ENCODE assay signal across 8 mouse cellular contexts in genomic region chr6:67036356-67036811, GRCm38 (mm10). TPM values are rescaled to one million over a fixed set of nuclear protein-coding genes. Genes with fewer than 3 reads are reported as not detected.
DNase-seq lines count a peak whose midpoint lies in the region; ATAC-seq and TF ChIP-seq lines count a peak whose summit lies in the region.

No protein-coding gene starts in this region.

- peak; percentile 77 for ATAC-seq in kidney, embryonic 14.5 days (ENCODE audit: low FRiP score, low TSS enrichment)
- peak; percentile 57 for ATAC-seq in limb, embryonic 15.5 days (ENCODE audit: insufficient number of reproducible peaks, low FRiP score, low TSS enrichment, low read depth)
- ATAC-seq in midbrain, postnatal 0 days (ENCODE audit: low FRiP score): peak; percentile 88

- H3K9me3 ChIP-seq in heart, embryonic 10.5 days: no peaks in the 10 kb centered on the region
- H3K9me3 ChIP-seq in kidney, embryonic 14.5 days (ENCODE audit: control insufficient read depth, low read length): no peaks in the 10 kb centered on the region
- no peaks in the 10 kb centered on the region for H3K9me3 ChIP-seq in limb, embryonic 15.5 days
- no peaks in the 10 kb centered on the region for H3K9me3 ChIP-seq in midbrain, postnatal 0 days (ENCODE audit: low read length)

- peaks cover 6% of the 10 kb centered on the region for H3K4me1 ChIP-seq in embryonic fibroblast, embryonic 13.5 days (ENCODE audit: control insufficient read depth, insufficient read depth, low read length)
- H3K4me1 ChIP-seq in heart, embryonic 10.5 days: peaks cover 9% of the 10 kb centered on the region; the same call in 1 of the 2 replicates
- H3K4me1 ChIP-seq in kidney, embryonic 14.5 days (ENCODE audit: control insufficient read depth, insufficient read depth, low read length): 0 out of 2 replicates have a peak, but pooled peaks cover 3% of the 10 kb centered on the region
- peaks cover 15% of the 10 kb centered on the region for H3K4me1 ChIP-seq in limb, embryonic 15.5 days
- peaks cover 5% of the 10 kb centered on the region; the same call in 1 of the 2 replicates for H3K4me1 ChIP-seq in midbrain, postnatal 0 days (ENCODE audit: insufficient read depth, low read length)

- peak overlapping the region; percentile 83 for H3ac ChIP-seq in C2C12 (ENCODE audit: control insufficient read depth, insufficient read length, low read depth)

- no peaks in the 10 kb centered on the region for H3K27me3 ChIP-seq in C2C12 (ENCODE audit: control insufficient read depth, insufficient read depth, insufficient read length)
- peaks cover 4% of the 10 kb centered on the region; the same call in 1 of the 2 replicates for H3K27me3 ChIP-seq in heart, embryonic 10.5 days (ENCODE audit: insufficient read depth, poor library complexity, severe bottlenecking)
- H3K27me3 ChIP-seq in kidney, embryonic 14.5 days (ENCODE audit: control insufficient read depth, insufficient read depth, low read length): no peaks in the 10 kb centered on the region
- no peaks in the 10 kb centered on the region for H3K27me3 ChIP-seq in limb, embryonic 15.5 days
- H3K27me3 ChIP-seq in midbrain, postnatal 0 days (ENCODE audit: insufficient read depth, low read length): no peaks in the 10 kb centered on the region

- H3K79me2 ChIP-seq in C2C12 (ENCODE audit: control insufficient read depth, insufficient read depth): peaks cover 15% of the 10 kb centered on the region

- H3K79me3 ChIP-seq in C2C12 (ENCODE audit: low read depth): no peaks in the 10 kb centered on the region

- under 1% methylated on average over 29 of the region's 29 CpGs for WGBS in heart, embryonic 10.5 days
- 0% methylated on average over 29 of the region's 29 CpGs for WGBS in kidney, embryonic 14.5 days
- under 1% methylated on average over 29 of the region's 29 CpGs for WGBS in limb, embryonic 15.5 days
- under 1% methylated on average over 29 of the region's 29 CpGs for WGBS in midbrain, postnatal 0 days

- H3K36me3 ChIP-seq in C2C12 (ENCODE audit: control insufficient read depth, insufficient read depth): no peaks in the 10 kb centered on the region
- no peaks in the 10 kb centered on the region for H3K36me3 ChIP-seq in heart, embryonic 10.5 days
- H3K36me3 ChIP-seq in kidney, embryonic 14.5 days (ENCODE audit: control insufficient read depth, insufficient read depth, low read length): no peaks in the 10 kb centered on the region
- H3K36me3 ChIP-seq in limb, embryonic 15.5 days: no peaks in the 10 kb centered on the region
- no peaks in the 10 kb centered on the region for H3K36me3 ChIP-seq in midbrain, postnatal 0 days (ENCODE audit: insufficient read depth, low read length)

- H3K27ac ChIP-seq in embryonic fibroblast, embryonic 13.5 days (ENCODE audit: insufficient read depth, low read length): peak overlapping the region; percentile 77
- H3K27ac ChIP-seq in heart, embryonic 10.5 days: peak overlapping the region; percentile 91
- H3K27ac ChIP-seq in kidney, embryonic 14.5 days (ENCODE audit: low read depth, low read length): peak overlapping the region; percentile 94
- peak overlapping the region; percentile 88 for H3K27ac ChIP-seq in limb, embryonic 15.5 days
- H3K27ac ChIP-seq in midbrain, postnatal 0 days (ENCODE audit: low read depth, low read length): peak overlapping the region; percentile 89

- peak overlapping the region; percentile 84 for H3K4me2 ChIP-seq in kidney, embryonic 14.5 days (replicated peaks; ENCODE audit: low read depth, low read length)
- H3K4me2 ChIP-seq in limb, embryonic 15.5 days: peak overlapping the region; percentile 86
- peak overlapping the region; percentile 72 for H3K4me2 ChIP-seq in midbrain, postnatal 0 days (ENCODE audit: low read depth, low read length, poor library complexity, severe bottlenecking)

- TF ChIP-seq CTCF in C2C12 (IDR thresholded peaks at IDR 0.05; ENCODE audit: control insufficient read depth, insufficient read depth, insufficient read length): peak; percentile 51
- peak; percentile 67 for TF ChIP-seq CTCF in embryonic fibroblast, embryonic 13.5 days (IDR thresholded peaks at IDR 0.05; ENCODE audit: borderline replicate concordance, insufficient read depth, low read length)
- TF ChIP-seq CTCF in midbrain, postnatal 0 days (IDR thresholded peaks at IDR 0.05): peak; percentile 76

- H3K4me3 ChIP-seq in C2C12 (ENCODE audit: insufficient read depth, poor library complexity, severe bottlenecking): peak overlapping the region; percentile 64
- peak overlapping the region; percentile 88 for H3K4me3 ChIP-seq in embryonic fibroblast, embryonic 13.5 days (ENCODE audit: insufficient read depth, low read length)
- H3K4me3 ChIP-seq in heart, embryonic 10.5 days: peak overlapping the region; percentile 84
- peak overlapping the region; percentile 89 for H3K4me3 ChIP-seq in kidney, embryonic 14.5 days (ENCODE audit: low read length)
- peak overlapping the region; percentile 73 for H3K4me3 ChIP-seq in limb, embryonic 15.5 days
- peak overlapping the region; percentile 82 for H3K4me3 ChIP-seq in midbrain, postnatal 0 days (ENCODE audit: low read depth, low read length)

- TF ChIP-seq POLR2A in embryonic fibroblast, embryonic 13.5 days (IDR thresholded peaks at IDR 0.05; ENCODE audit: low read depth, low read length): peak; percentile 41

- peak overlapping the region; percentile 86 for H3K9ac ChIP-seq in kidney, embryonic 14.5 days (ENCODE audit: low read depth, low read length)
- H3K9ac ChIP-seq in limb, embryonic 15.5 days: peak overlapping the region; percentile 61
- H3K9ac ChIP-seq in midbrain, postnatal 0 days (replicated peaks; ENCODE audit: low read length, poor library complexity, severe bottlenecking): peak overlapping the region; percentile 82

- peak; percentile 91 for DNase-seq in brain, adult 2 months (ENCODE audit: low read depth, low spot score)
- peak; percentile 96 for DNase-seq in heart, embryonic 10.5 days (ENCODE audit: low spot score)
- DNase-seq in midbrain, postnatal 0 days (ENCODE audit: low spot score): peak; percentile 87
- DNase-seq in spleen, postnatal 10 days (ENCODE audit: low spot score in 2 of 2): peak; percentile 84 to 91

TF ChIP-seq in C2C12, 6 proteins besides CTCF, POLR2A, EP300 and RAD21:
- TF ChIP-seq MYOD1 (IDR thresholded peaks at IDR 0.05; ENCODE audit: control insufficient read depth, insufficient read length, low read depth): peak; percentile 56
- TF ChIP-seq MAX (IDR thresholded peaks at IDR 0.05): no peak

RNA-seq across cellular contexts. Expression of gene Gadd45a, which starts 0.9 kb away (rescaled TPM):
- 16.8 TPM for polyA plus RNA-seq in C2C12 (2012; fragmentation: generic; extraction: Trizol)
- polyA plus RNA-seq in embryonic fibroblast, embryonic 13.5 days (2011; ENCODE audit: insufficient read length, low read depth, missing spikeins): 59.5 and 69.2 TPM in 2 replicates
- polyA plus RNA-seq in heart, embryonic 10.5 days (2016; fragmentation: Nextera tagmentation; extraction: Ambion mirVana): 9.0 and 10.9 TPM in 2 replicates
- 29.3 and 36.0 TPM in 2 replicates for polyA plus RNA-seq in kidney, embryonic 14.5 days (2014; fragmentation: Nextera tagmentation; extraction: Ambion mirVana)
- 13.7 and 15.9 TPM in 2 replicates for polyA plus RNA-seq in limb, embryonic 15.5 days (2015; fragmentation: Nextera tagmentation; extraction: Ambion mirVana)
- total RNA-seq in midbrain, postnatal 0 days (2014; rRNA removed): 8.6 and 10.2 TPM in 2 replicates
- polyA plus RNA-seq in midbrain, postnatal 0 days (2015; fragmentation: Nextera tagmentation; extraction: Ambion mirVana): 9.6 and 11.2 TPM in 2 replicates

Comparison
In these comparisons a context has a peak if more than half of its experiments do, and no peak if none do; other contexts are left out.
1. Peak in every context shown above with its lines: DNase-seq, ATAC-seq, H3K4me3 ChIP-seq and H3K27ac ChIP-seq.